Mouse (Mus musculus): Measurements from ENCODE around the gene Sfswap.

DNA sequence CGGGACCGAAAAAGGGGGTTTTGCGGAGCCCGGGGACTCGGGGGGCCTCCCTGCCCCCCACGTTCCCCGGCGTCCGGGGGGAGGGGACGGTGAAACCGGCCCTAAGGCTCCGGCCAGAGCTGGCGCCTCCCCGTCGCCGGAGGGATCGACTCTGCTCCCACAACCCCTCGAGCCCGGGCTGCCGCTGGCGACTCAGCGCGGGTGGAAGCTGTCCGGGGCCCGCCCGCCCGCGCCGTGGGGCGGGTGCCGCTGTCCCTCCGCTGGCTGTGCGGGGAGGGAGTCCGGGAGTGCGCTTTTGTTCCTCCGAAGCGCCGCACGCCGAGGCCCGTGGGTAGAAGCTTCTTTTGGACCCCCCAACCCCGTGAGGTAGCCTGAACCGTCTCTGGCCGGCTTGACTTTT lies 650 bp downstream of the Sfswap start:
- TF ChIP-seq CTCF (IDR thresholded peaks at IDR 0.05; ENCODE audit: control insufficient read depth, insufficient read depth, insufficient read length) (no peak), USF1 (IDR thresholded peaks at IDR 0.05; ENCODE audit: low read depth) (no peak), MAX (IDR thresholded peaks at IDR 0.05) (no peak)
